Mouse (Mus musculus) liver, embryonic 13.5 days (tissue): ENCODE measurements around the gene Gm10310. TPM values are rescaled to one million over a fixed set of nuclear protein-coding genes. Genes with fewer than 3 reads are reported as not detected.
"Not testable (repeated sequence)": the region's sequence is repeated elsewhere in the genome, so short reads cannot be mapped to it uniquely, and the experiment has no call there.

ENCODE experiments used
- ATAC-seq: fragments of 200-750 bp; cut with Nextera tagmentation; 2 replicates; pipeline ENCODE4 v1.8.0; 2017; ENCODE audit warnings: low read depth, mild to moderate bottlenecking, moderate number of reproducible peaks, moderate library complexity
- DNase-seq: peaks from one replicate; pipeline ENCODE4 v3.0.0; 2022
- H3K27ac ChIP-seq: fragments of 300-500 bp; sonication (generic); 2 replicates; pipeline ENCODE4 v1.5.1; 2015; ENCODE audit warnings: moderate library complexity, mild to moderate bottlenecking, inconsistent platforms
- H3K27me3 ChIP-seq: fragments of 300-500 bp; sonication (generic); 2 replicates; pipeline ENCODE4 v1.6.1; 2015; ENCODE audit warnings: mild to moderate bottlenecking, inconsistent platforms
- H3K36me3 ChIP-seq: fragments of 300-500 bp; sonication (generic); 2 replicates; pipeline ENCODE4 v1.6.1; 2015; ENCODE audit warnings: mild to moderate bottlenecking, inconsistent platforms
- H3K4me1 ChIP-seq: fragments of 300-500 bp; sonication (generic); replicated peaks from 2 replicates; pipeline ENCODE4 v1.6.1; 2015; ENCODE audit warnings: inconsistent platforms
- H3K4me2 ChIP-seq: fragments of 300-500 bp; sonication (generic); 2 replicates; pipeline ENCODE4 v1.6.1; 2015; ENCODE audit warnings: inconsistent platforms, mild to moderate bottlenecking, moderate library complexity
- H3K4me3 ChIP-seq: fragments of 300-500 bp; sonication (generic); replicated peaks from 2 replicates; pipeline ENCODE4 v1.5.1; 2015; ENCODE audit warnings: mild to moderate bottlenecking, inconsistent platforms
- H3K9ac ChIP-seq: fragments of 300-500 bp; sonication (generic); 2 replicates; pipeline ENCODE4 v1.6.1; 2015; ENCODE audit warnings: mild to moderate bottlenecking, inconsistent platforms
- H3K9me3 ChIP-seq: fragments of 300-500 bp; sonication (generic); replicated peaks from 2 replicates; pipeline ENCODE4 v1.6.1; 2016; ENCODE audit warnings: inconsistent platforms
- WGBS: fragments of 180-500 bp; shearing (Covaris S2); methylation state at CpG from one replicate; pipeline ENCODE4 v1.1.7; 2015; ENCODE audit not compliant: insufficient replicate concordance; 5-methylcytosine and 5-hydroxymethylcytosine counted together
- polyA plus RNA-seq: library from polyadenylated mRNA; unstranded; fragments of >200 nt; fragmentation: Nextera tagmentation; extraction: Ambion mirVana; gene quantifications from 2 replicates; pipeline ENCODE4 v1.2.1, GENCODE M21; 2015

The Gm10310 gene
- polyA plus RNA-seq: not detected in 2 replicates

- not testable (repeated sequence) for DNase-seq, H3K4me3 ChIP-seq, H3K27me3 ChIP-seq, H3K27ac ChIP-seq, H3K4me2 ChIP-seq, H3K36me3 ChIP-seq, H3K9ac ChIP-seq, H3K4me1 ChIP-seq, H3K9me3 ChIP-seq, ATAC-seq
- WGBS: no CpG with 5 or more reads among the region's 1 CpGs
These were observed at the start of gene Gm10310 for GRCm38 (mm10) chr10:129984962-129985361. Gene Gm10310 (minus strand): TSS chr10:129985062.

DNA sequence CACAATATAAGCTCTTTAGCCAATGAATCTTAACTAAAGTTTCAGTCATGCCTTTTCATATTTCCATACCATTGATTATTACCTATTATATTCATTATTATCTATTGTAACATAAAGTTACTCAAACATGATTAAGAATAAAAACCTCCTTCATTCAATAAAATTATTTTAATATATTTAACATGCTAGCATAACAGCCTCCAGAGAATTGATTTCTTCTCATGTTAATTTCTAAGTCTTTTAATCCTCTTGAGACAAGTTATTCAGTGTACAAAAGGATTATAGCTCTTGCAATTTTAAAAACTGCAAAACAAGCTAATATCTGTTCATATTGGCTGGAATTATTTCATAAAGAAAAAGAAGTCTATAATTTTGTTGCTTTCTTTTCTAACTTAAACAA lies 45.2 kb upstream of the Gm10310 start, which contains the start of gene Olfr821:
TSS of gene Olfr821 (plus strand) at position 301 of the 400 bp plus-strand sequence.
- no peaks in the 10 kb centered on the region for H3K36me3 ChIP-seq
- no peak within 1 kb of the TSS for H3K9ac ChIP-seq
- ATAC-seq (no peak), DNase-seq (no peak)
- H3K27ac ChIP-seq: no peak within 1 kb of the TSS
- H3K9me3 ChIP-seq: no peaks in the 10 kb centered on the region; the same call in 1 of the 2 replicates
- no peak within 1 kb of the TSS for H3K4me3 ChIP-seq
- no peak within 1 kb of the TSS for H3K4me2 ChIP-seq
- no peaks in the 10 kb centered on the region for H3K4me1 ChIP-seq
- H3K27me3 ChIP-seq: no peaks in the 10 kb centered on the region

GRCm38 (mm10) chr10:130012321-130012720 lies 27.5 kb upstream of the Gm10310 start, which contains the start of gene Olfr820:
Gene Olfr820 (plus strand): TSS chr10:130012621.
- no peak for ATAC-seq
- no peaks in the 10 kb centered on the region for H3K9me3 ChIP-seq
- H3K4me1 ChIP-seq: no peaks in the 10 kb centered on the region
- H3K27ac ChIP-seq: no peak within 1 kb of the TSS
- no peak within 1 kb of the TSS for H3K9ac ChIP-seq
- DNase-seq: no peak
- no peaks in the 10 kb centered on the region for H3K36me3 ChIP-seq
- no peak within 1 kb of the TSS for H3K4me3 ChIP-seq
- no peak within 1 kb of the TSS for H3K4me2 ChIP-seq
- H3K27me3 ChIP-seq: no peaks in the 10 kb centered on the region

DNA sequence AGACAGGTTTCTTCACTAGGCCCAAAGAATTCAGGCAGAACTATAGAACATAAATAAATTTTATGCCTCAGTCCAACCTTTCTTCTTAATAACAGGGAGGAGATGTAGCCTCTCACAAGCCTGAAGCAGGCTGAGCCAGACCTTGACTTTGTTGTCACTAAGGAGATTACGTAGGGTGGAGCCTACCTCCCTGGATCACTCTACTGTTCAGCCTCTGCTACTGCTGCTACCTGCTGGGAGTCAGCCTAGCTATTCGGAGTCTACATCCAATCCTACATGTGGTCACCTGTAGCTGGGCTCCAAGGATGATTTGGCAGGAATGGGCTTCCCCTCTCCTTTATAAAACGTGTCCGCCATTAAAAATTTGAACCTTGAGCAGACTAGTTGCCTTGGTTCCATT lies 20.5 kb upstream of the Gm10310 start:
- WGBS: 71% methylated on average over 4 of the region's 4 CpGs
- not testable (repeated sequence) for H3K4me3 ChIP-seq, H3K27me3 ChIP-seq, H3K36me3 ChIP-seq, DNase-seq, H3K27ac ChIP-seq, H3K9ac ChIP-seq, ATAC-seq, H3K9me3 ChIP-seq, H3K4me2 ChIP-seq, H3K4me1 ChIP-seq

DNA sequence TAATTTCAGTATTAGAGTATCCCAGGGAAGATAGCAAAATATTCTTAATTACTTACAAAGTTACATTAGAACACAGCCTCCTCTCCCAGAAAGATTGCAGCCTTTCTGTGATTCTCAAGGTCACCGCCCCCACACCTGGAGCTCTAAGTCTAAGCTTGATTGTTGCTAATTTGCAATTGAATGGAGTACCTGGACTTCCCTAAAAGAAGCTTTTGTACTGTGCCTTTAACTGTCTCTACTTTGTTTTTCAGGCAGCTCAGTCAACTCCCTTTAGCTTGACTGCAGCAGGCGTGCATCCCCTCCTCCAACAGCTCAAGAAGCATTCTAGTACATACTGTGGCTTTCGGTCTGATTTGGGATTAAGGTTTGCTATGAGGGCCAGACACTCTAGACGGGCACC lies 19.2 kb upstream of the Gm10310 start:
- not testable (repeated sequence) for DNase-seq, H3K36me3 ChIP-seq, H3K4me1 ChIP-seq, H3K9ac ChIP-seq, H3K27ac ChIP-seq, ATAC-seq, H3K4me2 ChIP-seq, H3K4me3 ChIP-seq, H3K27me3 ChIP-seq, H3K9me3 ChIP-seq
- WGBS: 63% methylated on average over 4 of the region's 4 CpGs

DNA sequence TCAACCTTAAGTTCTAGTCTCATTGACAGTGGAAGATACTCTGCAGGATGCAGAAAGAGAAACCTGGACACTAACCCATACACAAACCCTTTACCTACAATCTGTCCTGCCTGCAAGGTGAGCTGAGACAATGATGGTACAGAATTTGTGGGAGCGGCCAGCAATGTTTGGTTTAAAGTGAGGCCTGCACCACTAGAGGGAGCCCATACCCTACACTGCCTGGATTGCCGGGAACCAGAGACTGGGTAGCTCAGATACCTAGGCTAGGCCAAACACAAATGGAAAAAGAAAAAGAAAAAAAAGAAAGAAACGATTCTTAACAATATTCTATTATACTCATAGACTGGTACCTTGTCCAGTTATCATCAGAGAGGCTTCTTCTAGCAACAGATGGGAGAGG lies 3.0 kb downstream of the Gm10310 start:
- not testable (repeated sequence) for H3K4me3 ChIP-seq, DNase-seq, H3K4me2 ChIP-seq, ATAC-seq, H3K4me1 ChIP-seq, H3K27me3 ChIP-seq, H3K27ac ChIP-seq, H3K9me3 ChIP-seq, H3K9ac ChIP-seq, H3K36me3 ChIP-seq
- no CpG with 5 or more reads among the region's 3 CpGs for WGBS

GRCm38 (mm10) chr10:129976040-129976439 lies 8.8 kb downstream of the Gm10310 start, which contains the start of gene Olfr247:
Gene Olfr247 (minus strand): TSS chr10:129976140.
- not testable (repeated sequence) for H3K27me3 ChIP-seq, H3K4me1 ChIP-seq, H3K27ac ChIP-seq, H3K9me3 ChIP-seq, H3K36me3 ChIP-seq, ATAC-seq, H3K4me2 ChIP-seq, H3K9ac ChIP-seq, H3K4me3 ChIP-seq, DNase-seq
- no CpG with 5 or more reads among the region's 2 CpGs for WGBS

DNA sequence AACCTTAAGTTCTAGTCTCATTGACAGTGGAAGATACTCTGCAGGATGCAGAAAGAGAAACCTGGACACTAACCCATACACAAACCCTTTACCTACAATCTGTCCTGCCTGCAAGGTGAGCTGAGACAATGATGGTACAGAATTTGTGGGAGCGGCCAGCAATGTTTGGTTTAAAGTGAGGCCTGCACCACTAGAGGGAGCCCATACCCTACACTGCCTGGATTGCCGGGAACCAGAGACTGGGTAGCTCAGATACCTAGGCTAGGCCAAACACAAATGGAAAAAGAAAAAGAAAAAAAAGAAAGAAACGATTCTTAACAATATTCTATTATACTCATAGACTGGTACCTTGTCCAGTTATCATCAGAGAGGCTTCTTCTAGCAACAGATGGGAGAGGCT lies 11.9 kb downstream of the Gm10310 start:
- not testable (repeated sequence) for H3K9ac ChIP-seq, DNase-seq, H3K4me3 ChIP-seq, H3K27me3 ChIP-seq, H3K4me1 ChIP-seq, H3K27ac ChIP-seq, H3K9me3 ChIP-seq, H3K36me3 ChIP-seq, ATAC-seq, H3K4me2 ChIP-seq
- WGBS: no CpG with 5 or more reads among the region's 3 CpGs

DNA sequence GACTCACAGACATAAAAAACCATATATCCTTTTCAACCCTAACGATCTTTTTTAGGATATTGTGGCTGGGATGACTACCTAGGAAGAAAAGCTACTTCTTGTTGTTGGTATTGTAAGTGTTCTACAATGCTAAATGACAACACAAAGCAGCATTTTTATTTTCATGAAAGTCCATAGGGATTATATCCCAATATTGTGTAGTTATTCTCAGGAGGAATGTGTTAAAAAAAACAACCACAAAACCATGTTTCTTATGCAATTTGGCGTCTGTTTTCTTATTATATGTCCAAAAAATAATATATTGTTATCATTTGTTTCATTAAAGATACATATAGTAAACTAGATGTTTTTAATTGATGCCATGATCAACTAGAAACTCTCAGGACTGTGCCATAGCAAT lies 17.7 kb downstream of the Gm10310 start, which contains the start of gene Olfr819:
TSS of gene Olfr819 (minus strand) at position 101 of the 400 bp plus-strand sequence.
- H3K4me2 ChIP-seq, ATAC-seq, H3K27ac ChIP-seq, H3K27me3 ChIP-seq, H3K4me3 ChIP-seq, H3K36me3 ChIP-seq, DNase-seq, H3K9ac ChIP-seq, H3K4me1 ChIP-seq, H3K9me3 ChIP-seq: not testable (repeated sequence)
- 56% methylated on average over 2 of the region's 2 CpGs for WGBS

DNA sequence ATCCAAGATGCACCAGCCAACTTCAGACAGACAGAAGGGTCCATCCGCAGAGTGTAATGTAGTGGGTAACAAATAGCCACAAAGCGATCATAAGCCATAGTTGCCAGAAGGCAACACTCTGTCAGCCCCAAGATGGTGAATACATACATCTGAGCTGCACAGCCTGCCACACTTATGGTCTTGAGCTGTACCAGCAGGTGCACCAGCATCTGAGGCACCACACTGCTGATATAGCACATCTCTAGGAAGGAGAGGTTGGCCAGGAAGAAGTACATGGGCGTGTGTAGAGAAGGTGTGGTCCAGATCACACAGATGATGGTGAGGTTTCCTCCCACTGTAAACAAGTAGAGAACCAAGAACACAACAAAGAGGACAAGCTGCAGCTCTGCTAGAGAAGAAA lies 18.6 kb downstream of the Gm10310 start:
- not testable (repeated sequence) for H3K27me3 ChIP-seq, H3K4me1 ChIP-seq, H3K9ac ChIP-seq, DNase-seq, H3K4me3 ChIP-seq, H3K9me3 ChIP-seq, H3K27ac ChIP-seq, H3K4me2 ChIP-seq, ATAC-seq, H3K36me3 ChIP-seq
- WGBS: 73% methylated on average over 2 of the region's 3 CpGs

DNA sequence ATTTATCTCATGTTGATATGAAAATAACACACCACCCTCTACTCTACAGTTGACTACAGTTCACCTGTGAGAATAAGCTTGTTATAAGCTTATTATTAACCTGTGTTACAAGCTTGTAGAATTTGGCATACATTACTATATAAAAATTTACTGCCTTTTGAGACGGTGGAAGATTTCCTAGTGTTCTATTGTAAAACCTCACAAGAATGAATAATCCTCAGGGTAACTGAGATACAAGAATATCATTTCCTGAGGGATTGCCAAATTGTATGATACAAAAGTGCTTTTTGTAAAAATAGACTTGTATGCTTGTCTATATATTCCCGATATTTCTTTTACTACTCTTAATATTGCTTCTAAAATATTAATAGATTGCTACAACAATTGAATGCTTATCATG lies 35.9 kb downstream of the Gm10310 start, which contains the start of gene Olfr818:
TSS of gene Olfr818 (minus strand) at position 101 of the 400 bp plus-strand sequence.
- no peak within 1 kb of the TSS for H3K4me3 ChIP-seq
- no peaks in the 10 kb centered on the region for H3K27me3 ChIP-seq
- no peaks in the 10 kb centered on the region for H3K9me3 ChIP-seq
- H3K36me3 ChIP-seq: no peaks in the 10 kb centered on the region
- no peak within 1 kb of the TSS for H3K27ac ChIP-seq
- 78% methylated on average over 2 of the region's 2 CpGs for WGBS
- DNase-seq: no peak
- H3K9ac ChIP-seq: no peak within 1 kb of the TSS
- H3K4me2 ChIP-seq: no peak within 1 kb of the TSS
- no peak for ATAC-seq
- H3K4me1 ChIP-seq: no peaks in the 10 kb centered on the region
